Mouse (Mus musculus): ENCODE data around the gene Kcnd3. TPM values are rescaled to one million over a fixed set of nuclear protein-coding genes. Genes with fewer than 3 reads are reported as not detected.
A peak's percentile ranks its signal among the peaks of the same experiment; 100 is the strongest.

Kcnd3 gene
- polyA plus RNA-seq, 1 experiment from 2014 or later, result 3.6 TPM

- Histone ChIP-seq H3K36me3 (no peaks in the 10 kb centered on the region), H3K27ac (no peak overlapping the region), H3K27me3 (replicated peaks) (no peaks in the 10 kb centered on the region), H3K9me3 (no peaks in the 10 kb centered on the region), H3K4me3 (no peak overlapping the region), H3K4me1 (peaks cover 6% of the 10 kb centered on the region; the same call in 1 of the 2 replicates), H3K9ac (no peak overlapping the region), H3K4me2 (replicated peaks) (no peak overlapping the region)
- WGBS, result 85% methylated on average over 1 of the region's 1 CpGs
- ATAC-seq (ENCODE audit: low FRiP score, low read depth), result no peak
These were observed 24.3 kb downstream of the Kcnd3 start for GRCm38 (mm10) chr3:105476408-105476807.

- Histone ChIP-seq H3K4me3 (no peak overlapping the region), H3K27ac (no peak overlapping the region), H3K9ac (no peak overlapping the region), H3K4me2 (replicated peaks) (no peak overlapping the region), H3K4me1 (peaks cover 13% of the 10 kb centered on the region), H3K9me3 (no peaks in the 10 kb centered on the region), H3K36me3 (no peaks in the 10 kb centered on the region), H3K27me3 (replicated peaks) (no peaks in the 10 kb centered on the region)
- WGBS, result 94% methylated on average over 4 of the region's 4 CpGs
- ATAC-seq (ENCODE audit: low FRiP score, low read depth), result no peak
These were observed 26.7 kb downstream of the Kcnd3 start for GRCm38 (mm10) chr3:105478876-105479275.

- H3K27ac ChIP-seq, result no peak overlapping the region
- H3K4me2 ChIP-seq (replicated peaks), result no peak overlapping the region
- H3K9me3 ChIP-seq, result no peaks in the 10 kb centered on the region
- no peaks in the 10 kb centered on the region for H3K27me3 ChIP-seq (replicated peaks)
- H3K4me1 ChIP-seq, result peaks cover 13% of the 10 kb centered on the region
- no peak overlapping the region for H3K4me3 ChIP-seq
- no peak overlapping the region for H3K9ac ChIP-seq
- ATAC-seq (ENCODE audit: low FRiP score, low read depth), result no peak
- 68% methylated on average over 8 of the region's 8 CpGs for WGBS
- H3K36me3 ChIP-seq, result no peaks in the 10 kb centered on the region
These were observed 29.3 kb downstream of the Kcnd3 start for GRCm38 (mm10) chr3:105481419-105481818.

GRCm38 (mm10) chr3:105483651-105484052, 31.5 kb downstream of the Kcnd3 start:
- WGBS, result 68% methylated on average over 13 of the region's 13 CpGs
- peak; percentile 48; the same call in 1 of the 2 replicates for ATAC-seq (ENCODE audit: low FRiP score, low read depth)
- H3K36me3 ChIP-seq, result no peaks in the 10 kb centered on the region
- H3K9me3 ChIP-seq, result no peaks in the 10 kb centered on the region
- no peak overlapping the region for H3K4me2 ChIP-seq (replicated peaks)
- H3K27ac ChIP-seq, result no peak overlapping the region
- H3K9ac ChIP-seq, result no peak overlapping the region
- H3K27me3 ChIP-seq (replicated peaks), result no peaks in the 10 kb centered on the region
- H3K4me1 ChIP-seq, result peaks cover 13% of the 10 kb centered on the region
- no peak overlapping the region for H3K4me3 ChIP-seq

- H3K4me2 ChIP-seq (replicated peaks), result no peak overlapping the region
- ATAC-seq (ENCODE audit: low FRiP score, low read depth), result no peak
- peaks cover 5% of the 10 kb centered on the region; the same call in 1 of the 2 replicates for H3K4me1 ChIP-seq
- no peaks in the 10 kb centered on the region for H3K9me3 ChIP-seq
- H3K27me3 ChIP-seq (replicated peaks), result no peaks in the 10 kb centered on the region
- H3K4me3 ChIP-seq, result no peak overlapping the region
- WGBS, result 50% methylated on average over 8 of the region's 8 CpGs
- no peaks in the 10 kb centered on the region for H3K36me3 ChIP-seq
- no peak overlapping the region for H3K27ac ChIP-seq
- no peak overlapping the region for H3K9ac ChIP-seq
These were observed 35.0 kb downstream of the Kcnd3 start for GRCm38 (mm10) chr3:105487171-105487570.

GRCm38 (mm10) chr3:105489607-105490006, 37.5 kb downstream of the Kcnd3 start:
- Histone ChIP-seq H3K9ac (no peak overlapping the region), H3K36me3 (no peaks in the 10 kb centered on the region), H3K4me3 (no peak overlapping the region), H3K27me3 (replicated peaks) (no peaks in the 10 kb centered on the region), H3K4me1 (peaks cover 5% of the 10 kb centered on the region; the same call in 1 of the 2 replicates), H3K27ac (0 out of 2 replicates have a peak overlapping the region, but pooled peaks have one; percentile 10), H3K9me3 (no peaks in the 10 kb centered on the region), H3K4me2 (replicated peaks) (no peak overlapping the region)
- WGBS, result 21% methylated on average over 4 of the region's 4 CpGs
- ATAC-seq (ENCODE audit: low FRiP score, low read depth), result 0 out of 2 replicates have a peak, but pooled peaks have one; percentile 29

- no peaks in the 10 kb centered on the region for H3K27me3 ChIP-seq (replicated peaks)
- no peaks in the 10 kb centered on the region for H3K36me3 ChIP-seq
- no peaks in the 10 kb centered on the region for H3K9me3 ChIP-seq
- peak; percentile 46; the same call in 1 of the 2 replicates for ATAC-seq (ENCODE audit: low FRiP score, low read depth)
- 55% methylated on average over 9 of the region's 9 CpGs for WGBS
- no peak overlapping the region for H3K4me3 ChIP-seq
- no peak overlapping the region for H3K9ac ChIP-seq
- peaks cover 10% of the 10 kb centered on the region for H3K4me1 ChIP-seq
- no peak overlapping the region for H3K27ac ChIP-seq
- H3K4me2 ChIP-seq (replicated peaks), result no peak overlapping the region
These were observed 42.8 kb downstream of the Kcnd3 start for GRCm38 (mm10) chr3:105494886-105495285.

GRCm38 (mm10) chr3:105496216-105496615, 44.1 kb downstream of the Kcnd3 start:
- peaks cover 9% of the 10 kb centered on the region for H3K4me1 ChIP-seq

GRCm38 (mm10) chr3:105496935-105497334, 44.8 kb downstream of the Kcnd3 start:
- 88% methylated on average over 5 of the region's 5 CpGs for WGBS
- Histone ChIP-seq H3K9me3 (no peaks in the 10 kb centered on the region), H3K4me2 (replicated peaks) (no peak overlapping the region), H3K4me1 (peaks cover 9% of the 10 kb centered on the region), H3K27ac (no peak overlapping the region), H3K36me3 (no peaks in the 10 kb centered on the region), H3K27me3 (replicated peaks) (no peaks in the 10 kb centered on the region), H3K4me3 (no peak overlapping the region), H3K9ac (no peak overlapping the region)
- ATAC-seq (ENCODE audit: low FRiP score, low read depth), result no peak

More at GRCm38 (mm10) chr3:105496216-105496615, 44.1 kb downstream of the Kcnd3 start:
- 82% methylated on average over 7 of the region's 7 CpGs for WGBS
- Histone ChIP-seq H3K4me2 (replicated peaks) (no peak overlapping the region), H3K9me3 (no peaks in the 10 kb centered on the region), H3K27me3 (replicated peaks) (no peaks in the 10 kb centered on the region), H3K27ac (no peak overlapping the region), H3K9ac (no peak overlapping the region), H3K36me3 (no peaks in the 10 kb centered on the region), H3K4me3 (no peak overlapping the region)
- no peak for ATAC-seq (ENCODE audit: low FRiP score, low read depth)

- no peaks in the 10 kb centered on the region for H3K36me3 ChIP-seq
- peaks cover 10% of the 10 kb centered on the region; the same call in 1 of the 2 replicates for H3K4me1 ChIP-seq
- no peaks in the 10 kb centered on the region for H3K9me3 ChIP-seq
- WGBS, result 78% methylated on average over 1 of the region's 1 CpGs
- no peak overlapping the region for H3K4me3 ChIP-seq
- no peak for ATAC-seq (ENCODE audit: low FRiP score, low read depth)
- H3K4me2 ChIP-seq (replicated peaks), result no peak overlapping the region
- H3K27me3 ChIP-seq (replicated peaks), result no peaks in the 10 kb centered on the region
- no peak overlapping the region for H3K27ac ChIP-seq
- H3K9ac ChIP-seq, result no peak overlapping the region
These were observed 48.9 kb downstream of the Kcnd3 start for GRCm38 (mm10) chr3:105501071-105501470.

- no peaks in the 10 kb centered on the region for H3K27me3 ChIP-seq (replicated peaks)
- WGBS, result 91% methylated on average over 3 of the region's 3 CpGs
- no peak overlapping the region for H3K4me3 ChIP-seq
- no peak overlapping the region for H3K4me2 ChIP-seq (replicated peaks)
- ATAC-seq (ENCODE audit: low FRiP score, low read depth), result no peak
- no peak overlapping the region for H3K9ac ChIP-seq
- H3K36me3 ChIP-seq, result no peaks in the 10 kb centered on the region
- peaks cover 14% of the 10 kb centered on the region; the same call in 1 of the 2 replicates for H3K4me1 ChIP-seq
- no peaks in the 10 kb centered on the region for H3K9me3 ChIP-seq
- no peak overlapping the region for H3K27ac ChIP-seq
These were observed 52.1 kb downstream of the Kcnd3 start for GRCm38 (mm10) chr3:105504272-105504671.

GRCm38 (mm10) chr3:105505161-105505872, 53.2 kb downstream of the Kcnd3 start:
- peaks cover 14% of the 10 kb centered on the region; the same call in 1 of the 2 replicates for H3K4me1 ChIP-seq
- no peak overlapping the region for H3K4me2 ChIP-seq (replicated peaks)
- peak; percentile 70; the same call in 1 of the 2 replicates for ATAC-seq (ENCODE audit: low FRiP score, low read depth)
- H3K27ac ChIP-seq, result no peak overlapping the region
- H3K9me3 ChIP-seq, result no peaks in the 10 kb centered on the region
- H3K36me3 ChIP-seq, result no peaks in the 10 kb centered on the region
- H3K4me3 ChIP-seq, result no peak overlapping the region
- H3K9ac ChIP-seq, result no peak overlapping the region
- 52% methylated on average over 15 of the region's 15 CpGs for whole genome bisulfite sequencing
- no peaks in the 10 kb centered on the region for H3K27me3 ChIP-seq (replicated peaks)

GRCm38 (mm10) chr3:105505873-105506170, 53.7 kb downstream of the Kcnd3 start:
- Histone ChIP-seq H3K27me3 (replicated peaks) (no peaks in the 10 kb centered on the region), H3K4me3 (no peak overlapping the region), H3K4me1 (peaks cover 14% of the 10 kb centered on the region; the same call in 1 of the 2 replicates), H3K36me3 (no peaks in the 10 kb centered on the region), H3K27ac (no peak overlapping the region), H3K9ac (no peak overlapping the region), H3K9me3 (no peaks in the 10 kb centered on the region), H3K4me2 (replicated peaks) (no peak overlapping the region)
- peak; percentile 57; the same call in 1 of the 2 replicates for ATAC-seq (ENCODE audit: low FRiP score, low read depth)
- 29% methylated on average over 7 of the region's 7 CpGs for WGBS

Measured in neural tube, embryonic 12.5 days (tissue).